Mouse (Mus musculus): Measurements from ENCODE around the gene Btbd6. TPM values are rescaled to one million over a fixed set of nuclear protein-coding genes. Genes with fewer than 3 reads are reported as not detected.
A peak's percentile ranks its signal among the peaks of the same experiment; 100 is the strongest.

Btbd6 gene
- polyA plus RNA-seq (2015; fragmentation: Nextera tagmentation; extraction: Ambion mirVana), result 21.9 and 22.2 TPM in 2 replicates

DNA sequence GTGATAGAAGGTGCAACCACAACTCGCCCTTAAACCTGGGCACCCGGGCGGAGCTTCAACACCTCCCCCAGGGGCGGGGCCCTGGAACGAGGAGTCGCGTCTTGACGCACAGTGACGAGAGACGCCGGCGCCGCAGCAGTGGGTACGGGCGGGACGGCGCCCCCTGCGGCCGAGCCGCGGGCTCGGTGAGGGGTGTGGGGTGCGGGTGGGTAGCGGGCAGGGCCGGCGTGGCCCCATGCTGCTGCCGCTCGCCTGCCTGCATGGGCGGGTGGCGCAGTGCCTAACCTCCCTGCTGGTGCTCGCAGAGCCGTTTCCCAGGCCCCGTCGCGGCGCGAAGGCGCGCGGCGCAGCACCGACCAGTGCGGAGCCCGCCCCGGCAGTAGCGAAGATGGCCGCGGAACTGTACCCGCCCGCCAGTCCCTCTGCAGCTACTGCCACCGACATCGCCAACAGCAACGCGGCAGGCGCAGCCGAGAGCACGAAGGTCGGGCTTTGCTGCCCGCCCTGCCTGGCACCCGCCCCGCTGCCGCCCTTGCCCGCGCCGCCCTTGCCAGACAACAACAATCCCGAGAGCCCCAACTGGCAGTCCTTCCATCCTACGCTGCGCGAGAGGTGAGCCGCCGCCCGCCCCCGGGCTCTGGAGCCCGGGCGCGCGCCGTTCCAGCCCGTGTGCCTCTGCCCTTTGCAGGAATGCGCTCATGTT is at the start of gene Btbd6:
Gene Btbd6, plus strand, starts transcription at position 112 of the 703 bp plus-strand sequence.
- Histone ChIP-seq H3K36me3 (peaks cover 50% of the 10 kb centered on the region), H3K9me3 (no peaks in the 10 kb centered on the region), H3K4me2 (peak within 1 kb of the TSS; percentile 92), H3K4me3 (replicated peaks) (peak within 1 kb of the TSS; percentile 71), H3K9ac (peak within 1 kb of the TSS; percentile 67), H3K27ac (peak within 1 kb of the TSS; percentile 90), H3K27me3 (replicated peaks) (no peaks in the 10 kb centered on the region), H3K4me1 (peaks cover 9% of the 10 kb centered on the region)
- ATAC-seq (ENCODE audit: insufficient read depth, low FRiP score, low read depth), result peak; percentile 96
- under 1% methylated on average over 80 of the region's 80 CpGs for WGBS

DNA sequence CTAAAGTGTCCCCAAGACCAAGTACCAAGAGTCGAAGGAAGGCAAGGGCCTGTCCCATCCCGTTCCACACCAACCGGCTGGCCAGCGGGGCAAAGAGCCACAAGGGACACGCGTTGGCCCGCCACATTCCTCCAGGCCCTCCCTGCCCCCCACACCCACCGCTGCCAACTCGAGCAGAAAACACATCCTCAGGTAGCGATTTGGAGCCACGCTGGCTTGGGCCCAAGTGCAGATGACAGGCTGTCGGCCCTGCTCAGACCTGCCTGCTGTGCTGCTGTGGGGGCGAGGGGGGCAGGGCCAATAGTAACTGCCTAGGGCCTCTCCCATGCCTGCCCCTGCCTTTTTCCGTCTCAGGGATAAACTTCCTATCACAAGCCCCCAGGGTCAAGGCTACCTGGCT is 49.0 kb upstream of the Btbd6 start:
- peaks cover 11% of the 10 kb centered on the region for H3K4me1 ChIP-seq
- 0 out of 2 replicates have a peak overlapping the region, but pooled peaks have one; percentile 58 for H3K4me3 ChIP-seq (replicated peaks)
- H3K4me2 ChIP-seq, result 0 out of 2 replicates have a peak overlapping the region, but pooled peaks have one; percentile 92
- no peak for ATAC-seq (ENCODE audit: insufficient read depth, low FRiP score, low read depth)
- peaks cover 60% of the 10 kb centered on the region for H3K27me3 ChIP-seq (replicated peaks)
- H3K27ac ChIP-seq, result no peak overlapping the region
- H3K9me3 ChIP-seq, result no peaks in the 10 kb centered on the region
- WGBS, result 68% methylated on average over 14 of the region's 14 CpGs
- no peak overlapping the region for H3K9ac ChIP-seq
- H3K36me3 ChIP-seq, result no peaks in the 10 kb centered on the region

DNA sequence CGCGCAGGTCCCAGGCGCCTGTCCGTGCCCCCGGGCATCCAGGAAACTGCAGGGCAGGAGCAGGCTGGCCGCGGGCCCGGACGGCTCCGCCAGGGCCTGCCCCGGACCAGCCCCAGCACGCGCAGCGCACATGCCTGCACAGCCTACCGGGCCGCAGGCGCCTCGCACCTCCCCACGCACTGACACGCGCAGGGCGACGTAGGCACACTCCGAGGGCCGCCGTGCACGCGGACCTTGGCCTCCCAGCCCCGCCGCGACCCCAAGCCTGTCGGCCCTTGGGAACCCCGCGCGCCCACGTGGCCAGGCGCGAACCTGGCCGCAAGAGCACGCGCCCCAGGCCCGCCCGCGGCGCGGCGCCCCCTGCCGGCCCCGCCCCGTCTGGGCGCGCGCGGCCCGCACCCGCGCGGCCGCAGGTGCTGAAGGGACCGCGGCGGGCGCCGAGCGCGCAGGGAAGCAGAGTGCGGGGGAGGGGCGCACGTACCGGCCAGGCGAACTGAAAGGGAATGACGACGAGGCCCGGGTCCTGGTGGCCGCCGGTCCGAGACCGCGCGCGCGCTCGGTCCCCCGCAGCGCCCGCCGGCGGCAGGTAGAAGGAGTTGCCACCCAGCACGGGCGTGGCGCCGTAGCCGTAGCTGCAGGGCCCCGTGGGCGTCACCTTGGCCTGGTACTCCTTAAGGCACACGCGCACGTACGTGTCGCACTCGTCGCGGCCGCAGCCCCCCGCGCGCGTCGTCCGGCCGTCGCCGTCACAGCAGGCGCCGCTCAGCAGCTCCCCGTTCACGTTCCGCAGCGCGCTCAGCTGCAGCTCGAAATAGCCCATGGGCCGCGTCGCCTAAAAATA is 47.7 kb upstream of the Btbd6 start:
- Histone ChIP-seq H3K36me3 (no peaks in the 10 kb centered on the region), H3K27me3 (replicated peaks) (peaks cover 60% of the 10 kb centered on the region), H3K4me1 (peaks cover 11% of the 10 kb centered on the region), H3K9me3 (no peaks in the 10 kb centered on the region), H3K27ac (peak overlapping the region; percentile 57; the same call in 1 of the 2 replicates), H3K9ac (peak overlapping the region; percentile 17; the same call in 1 of the 2 replicates), H3K4me3 (replicated peaks) (peak overlapping the region; percentile 58), H3K4me2 (peak overlapping the region; percentile 92)
- peak; percentile 42; the same call in 1 of the 2 replicates for ATAC-seq (ENCODE audit: insufficient read depth, low FRiP score, low read depth)
- 3% methylated on average over 113 of the region's 124 CpGs for WGBS

- 2% methylated on average over 68 of the region's 85 CpGs for WGBS
- H3K27me3 ChIP-seq (replicated peaks), result peaks cover 57% of the 10 kb centered on the region
Measured at GRCm38 (mm10) chr12:112929562-112930352, 46.5 kb upstream of the Btbd6 start, which contains the start of gene Jag2. TSS of gene Jag2 (minus strand) at chr12:112929776.

DNA sequence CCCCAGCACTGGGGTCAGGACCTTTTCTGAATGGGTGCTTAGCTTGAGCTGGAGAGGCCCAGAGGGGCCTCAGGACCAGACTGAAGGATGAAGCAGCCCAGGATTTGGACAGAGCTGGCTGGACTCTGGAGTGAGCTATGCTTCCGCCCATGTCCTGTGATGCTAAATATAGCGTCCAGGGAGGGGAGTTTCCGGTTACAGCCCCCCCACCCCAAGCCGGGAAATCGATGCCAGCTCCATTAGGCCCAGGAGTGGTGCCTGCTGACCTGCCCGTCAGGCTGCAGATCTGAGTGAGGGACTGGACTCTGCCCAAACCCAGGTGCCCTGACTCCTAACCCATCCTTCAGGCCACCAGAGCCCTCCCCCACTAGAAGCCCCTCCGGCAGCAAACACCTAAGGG is 43.6 kb upstream of the Btbd6 start:
- Histone ChIP-seq H3K36me3 (no peaks in the 10 kb centered on the region), H3K4me3 (replicated peaks) (no peak overlapping the region), H3K9ac (no peak overlapping the region), H3K4me2 (no peak overlapping the region), H3K4me1 (peaks cover 13% of the 10 kb centered on the region), H3K9me3 (no peaks in the 10 kb centered on the region), H3K27ac (no peak overlapping the region), H3K27me3 (replicated peaks) (peaks cover 41% of the 10 kb centered on the region)
- 42% methylated on average over 7 of the region's 7 CpGs for WGBS
- ATAC-seq (ENCODE audit: insufficient read depth, low FRiP score, low read depth), result no peak

More at GRCm38 (mm10) chr12:112929562-112930352, 46.5 kb upstream of the Btbd6 start, which contains the start of gene Jag2:
- H3K9me3 ChIP-seq, result no peaks in the 10 kb centered on the region
- H3K9ac ChIP-seq, result peak within 1 kb of the TSS; percentile 17; the same call in 1 of the 2 replicates
- no peaks in the 10 kb centered on the region for H3K36me3 ChIP-seq
- peaks cover 11% of the 10 kb centered on the region for H3K4me1 ChIP-seq
- peak; percentile 47 for ATAC-seq (ENCODE audit: insufficient read depth, low FRiP score, low read depth)
- H3K4me3 ChIP-seq (replicated peaks), result peak within 1 kb of the TSS; percentile 58
- peak within 1 kb of the TSS; percentile 57; the same call in 1 of the 2 replicates for H3K27ac ChIP-seq
- peak within 1 kb of the TSS; percentile 92 for H3K4me2 ChIP-seq

- WGBS, result 47% methylated on average over 9 of the region's 9 CpGs
- Histone ChIP-seq H3K4me1 (peaks cover 33% of the 10 kb centered on the region), H3K4me3 (replicated peaks) (no peak overlapping the region), H3K9me3 (no peaks in the 10 kb centered on the region), H3K36me3 (no peaks in the 10 kb centered on the region), H3K4me2 (no peak overlapping the region), H3K9ac (no peak overlapping the region), H3K27me3 (replicated peaks) (no peaks in the 10 kb centered on the region), H3K27ac (no peak overlapping the region)
- no peak for ATAC-seq (ENCODE audit: insufficient read depth, low FRiP score, low read depth)
Measured at GRCm38 (mm10) chr12:112937906-112938305, 38.4 kb upstream of the Btbd6 start.

DNA sequence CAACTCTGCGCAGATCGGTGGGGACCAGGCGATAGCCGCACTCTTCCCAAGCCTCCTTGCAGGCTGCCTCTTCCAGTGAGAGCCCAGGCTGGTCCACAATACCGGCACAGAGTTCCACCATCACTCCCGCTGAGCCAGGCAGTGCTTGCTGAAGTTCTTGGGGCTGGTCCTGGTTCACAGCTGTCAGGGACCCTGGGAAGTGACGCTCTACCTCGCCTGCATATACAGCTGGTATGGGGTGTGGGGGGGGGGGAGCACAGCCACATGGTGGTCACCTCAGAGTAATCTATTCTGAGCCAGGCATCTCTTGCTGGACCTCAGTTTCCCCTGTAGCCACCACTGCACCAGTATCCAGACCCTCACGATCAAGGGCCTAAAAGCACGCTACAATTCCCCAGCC is 37.9 kb upstream of the Btbd6 start:
- peaks cover 33% of the 10 kb centered on the region for H3K4me1 ChIP-seq
- H3K4me3 ChIP-seq (replicated peaks), result no peak overlapping the region

DNA sequence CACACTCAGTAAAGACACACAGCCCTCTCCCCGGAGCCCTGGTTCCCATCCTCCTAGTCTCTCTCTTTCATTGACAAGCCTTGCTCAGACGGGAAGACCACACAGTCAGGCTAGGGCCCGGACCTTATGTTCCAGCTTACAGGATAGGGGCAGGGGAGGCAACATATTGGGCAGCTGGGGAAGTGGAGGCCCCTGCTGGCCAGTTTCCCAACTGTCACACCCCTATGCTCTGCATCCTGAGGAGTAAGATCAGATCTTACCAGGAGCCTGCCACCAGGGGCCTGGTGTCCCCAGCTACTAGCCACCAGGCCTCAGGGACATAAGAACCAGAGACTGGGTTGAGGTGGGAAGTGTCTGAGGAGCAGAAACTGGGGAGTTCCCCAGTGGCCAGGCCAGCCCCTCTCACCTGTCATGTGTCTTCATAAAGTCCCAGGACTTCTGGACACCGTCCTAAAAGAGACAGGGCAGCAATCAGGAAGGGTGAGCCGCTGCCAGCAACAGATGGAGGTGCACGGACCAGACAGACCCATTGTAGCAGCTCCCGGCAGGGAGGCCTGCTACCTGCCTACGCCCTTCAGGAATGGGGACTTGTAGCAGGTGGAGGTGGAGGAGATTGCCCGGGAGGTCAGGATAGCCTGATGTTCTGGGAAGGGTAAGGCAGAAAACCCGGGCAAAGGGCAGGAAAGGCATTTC is 37.3 kb upstream of the Btbd6 start:
- WGBS, result 58% methylated on average over 10 of the region's 10 CpGs
- Histone ChIP-seq H3K36me3 (no peaks in the 10 kb centered on the region), H3K27ac (no peak overlapping the region), H3K27me3 (replicated peaks) (no peaks in the 10 kb centered on the region), H3K4me3 (replicated peaks) (no peak overlapping the region), H3K9ac (no peak overlapping the region), H3K4me2 (no peak overlapping the region), H3K9me3 (no peaks in the 10 kb centered on the region), H3K4me1 (peaks cover 33% of the 10 kb centered on the region)
- no peak for ATAC-seq (ENCODE audit: insufficient read depth, low FRiP score, low read depth)

More for the DNA sequence above, 37.9 kb upstream of the Btbd6 start:
- 75% methylated on average over 10 of the region's 10 CpGs for WGBS
- no peak for ATAC-seq (ENCODE audit: insufficient read depth, low FRiP score, low read depth)
- H3K27ac ChIP-seq, result no peak overlapping the region
- H3K9ac ChIP-seq, result no peak overlapping the region
- no peaks in the 10 kb centered on the region for H3K9me3 ChIP-seq
- H3K27me3 ChIP-seq (replicated peaks), result no peaks in the 10 kb centered on the region
- H3K4me2 ChIP-seq, result no peak overlapping the region
- no peaks in the 10 kb centered on the region for H3K36me3 ChIP-seq

GRCm38 (mm10) chr12:112940238-112940637 is 36.0 kb upstream of the Btbd6 start:
- H3K4me1 ChIP-seq, result peaks cover 33% of the 10 kb centered on the region
- WGBS, result 87% methylated on average over 4 of the region's 4 CpGs
- no peak overlapping the region for H3K27ac ChIP-seq
- H3K9ac ChIP-seq, result no peak overlapping the region
- H3K27me3 ChIP-seq (replicated peaks), result no peaks in the 10 kb centered on the region
- no peaks in the 10 kb centered on the region for H3K9me3 ChIP-seq
- H3K4me2 ChIP-seq, result no peak overlapping the region
- no peaks in the 10 kb centered on the region for H3K36me3 ChIP-seq
- H3K4me3 ChIP-seq (replicated peaks), result no peak overlapping the region
- no peak for ATAC-seq (ENCODE audit: insufficient read depth, low FRiP score, low read depth)

GRCm38 (mm10) chr12:112940710-112941109 is 35.6 kb upstream of the Btbd6 start:
- no peak overlapping the region for H3K27ac ChIP-seq
- no peak for ATAC-seq (ENCODE audit: insufficient read depth, low FRiP score, low read depth)

More at GRCm38 (mm10) chr12:112940710-112941109, 35.6 kb upstream of the Btbd6 start:
- Histone ChIP-seq H3K9ac (no peak overlapping the region), H3K4me1 (peaks cover 33% of the 10 kb centered on the region), H3K4me3 (replicated peaks) (no peak overlapping the region), H3K27me3 (replicated peaks) (no peaks in the 10 kb centered on the region), H3K9me3 (no peaks in the 10 kb centered on the region), H3K36me3 (no peaks in the 10 kb centered on the region), H3K4me2 (peak overlapping the region; percentile 82; the same call in 1 of the 2 replicates)
- WGBS, result 68% methylated on average over 9 of the region's 9 CpGs
